Mouse (Mus musculus) olfactory bulb, adult 2 months (tissue): Measurements from ENCODE around the gene Sez6l. TPM values are rescaled to one million over a fixed set of nuclear protein-coding genes. Genes with fewer than 3 reads are reported as not detected.

Experiments
- H3K27ac ChIP-seq: fragments of 200-500 bp; 2 replicates; pipeline ENCODE4 v1.5.1; 2012; ENCODE audit warnings: low read depth, low read length; ENCODE audit not compliant: insufficient read depth
- H3K4me1 ChIP-seq: fragments of 200-500 bp; 2 replicates; pipeline ENCODE4 v1.6.1; 2012; ENCODE audit warnings: low read length; ENCODE audit not compliant: control insufficient read depth, insufficient read depth
- H3K4me3 ChIP-seq: fragments of 200-500 bp; 2 replicates; pipeline ENCODE4 v1.5.1; 2012; ENCODE audit warnings: mild to moderate bottlenecking, low read depth, low read length, moderate library complexity; ENCODE audit not compliant: insufficient read depth
- CTCF ChIP-seq: fragments of 200-500 bp; IDR thresholded peaks from 2 replicates; pipeline ENCODE4 v1.5.1; 2012; ENCODE audit warnings: low read depth, mild to moderate bottlenecking, low read length, moderate library complexity; ENCODE audit not compliant: insufficient read depth
- POLR2A ChIP-seq: fragments of 200-500 bp; IDR thresholded peaks from 2 replicates; pipeline ENCODE4 v1.6.1; 2012; ENCODE audit warnings: mild to moderate bottlenecking, low read depth, low read length, moderate library complexity; ENCODE audit not compliant: insufficient read depth
- WGBS: fragments of 180-500 bp; shearing (Covaris S2); methylation state at CpG from one replicate; pipeline ENCODE4 v1.1.7; 2018; 5-methylcytosine and 5-hydroxymethylcytosine counted together
- polyA plus RNA-seq: library from polyadenylated mRNA; stranded (reverse); fragments of >200 nt; gene quantifications from 2 replicates; pipeline ENCODE4 v1.2.4, GENCODE M21; 2012; ENCODE audit warnings: low replicate concordance; ENCODE audit not compliant: missing spikeins, insufficient read depth, insufficient read length

Gene Sez6l
- polyA plus RNA-seq, 1 experiment: not detected

DNA sequence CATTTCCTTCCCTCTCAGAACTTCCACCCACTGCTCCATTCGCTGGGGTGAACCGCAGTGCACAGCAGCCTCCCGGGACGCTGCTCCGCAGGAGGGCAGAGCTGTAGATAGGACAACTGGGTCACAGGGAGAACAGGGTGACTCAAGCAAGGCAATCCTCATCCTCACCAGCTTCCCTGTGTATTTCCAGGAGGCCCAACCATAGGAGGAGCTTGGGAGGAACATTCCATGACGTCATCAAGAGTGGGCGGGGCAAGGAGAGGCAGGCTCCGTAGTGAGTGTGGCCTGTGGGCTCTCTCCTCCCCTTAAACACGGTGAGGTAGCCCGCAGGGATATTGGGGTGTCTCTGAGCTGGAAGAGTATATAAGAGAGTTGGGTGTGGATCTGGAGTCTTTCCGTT, 83.5 kb downstream of the Sez6l start:
- Histone ChIP-seq H3K4me3 (no peak overlapping the region), H3K27ac (peak overlapping the region; percentile 49; the same call in 1 of the 2 replicates), H3K4me1 (peaks cover 41% of the 10 kb centered on the region)
- 17% methylated on average over 11 of the region's 11 CpGs for WGBS
- TF ChIP-seq POLR2A (no peak), CTCF (no peak)

DNA sequence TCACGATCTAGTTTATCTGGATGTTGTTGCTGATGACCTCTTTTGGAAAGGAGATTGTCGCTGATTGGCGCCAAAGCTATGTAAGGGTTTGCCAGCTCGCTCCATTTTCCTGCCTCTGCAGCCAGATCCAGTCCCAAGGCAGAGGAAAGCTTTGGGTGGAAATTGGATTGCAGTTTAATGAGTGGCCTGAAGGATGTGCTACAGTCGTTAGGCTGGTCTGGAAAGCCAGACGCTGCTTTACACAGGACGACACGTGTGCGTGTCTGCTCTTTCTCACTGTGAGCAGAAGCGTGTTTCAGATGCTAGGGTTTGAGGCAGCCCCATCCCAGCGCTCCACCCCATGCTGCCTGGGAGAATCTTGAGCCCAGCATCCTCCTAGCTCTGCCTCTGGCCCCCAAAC, 85.5 kb downstream of the Sez6l start:
- TF ChIP-seq CTCF (no peak), POLR2A (no peak)
- peaks cover 47% of the 10 kb centered on the region for H3K4me1 ChIP-seq
- WGBS: 57% methylated on average over 11 of the region's 11 CpGs
- no peak overlapping the region for H3K4me3 ChIP-seq
- no peak overlapping the region for H3K27ac ChIP-seq

DNA sequence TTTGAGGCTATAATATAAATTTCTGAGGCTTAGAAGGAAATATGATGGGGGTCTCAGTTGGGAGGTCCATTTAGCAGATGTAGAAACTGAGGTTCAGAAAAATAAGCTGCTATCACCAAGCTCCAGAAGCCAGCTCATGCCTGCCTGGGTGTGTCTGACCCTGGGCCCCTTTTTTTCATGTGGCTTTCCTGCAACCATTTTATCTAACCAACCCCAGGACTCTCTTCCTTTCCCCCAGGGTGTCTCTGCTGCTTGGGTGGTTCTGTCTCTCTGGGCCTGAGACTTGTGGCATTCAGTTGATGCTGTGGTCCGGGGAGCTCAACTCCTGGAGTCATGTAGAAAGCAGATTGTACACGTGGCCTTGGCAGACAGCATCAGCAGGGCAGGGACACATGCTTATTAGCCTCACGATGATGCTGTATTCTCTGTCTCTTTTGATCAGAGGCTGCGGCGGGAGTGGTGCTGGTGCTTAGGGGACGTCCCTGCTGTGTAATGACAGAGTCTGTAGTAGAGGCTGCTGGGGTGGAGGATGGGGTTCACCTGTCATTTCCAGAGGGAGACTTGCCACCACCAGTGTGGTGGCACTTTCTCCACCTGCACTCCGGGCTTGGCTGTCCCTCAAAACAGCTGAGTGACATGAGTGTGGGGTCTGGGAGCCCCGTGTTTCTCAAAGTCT, 88.7 kb downstream of the Sez6l start:
- Histone ChIP-seq H3K27ac (no peak overlapping the region), H3K4me3 (no peak overlapping the region), H3K4me1 (peaks cover 39% of the 10 kb centered on the region)
- WGBS: 34% methylated on average over 8 of the region's 8 CpGs
- TF ChIP-seq CTCF (no peak), POLR2A (no peak)

DNA sequence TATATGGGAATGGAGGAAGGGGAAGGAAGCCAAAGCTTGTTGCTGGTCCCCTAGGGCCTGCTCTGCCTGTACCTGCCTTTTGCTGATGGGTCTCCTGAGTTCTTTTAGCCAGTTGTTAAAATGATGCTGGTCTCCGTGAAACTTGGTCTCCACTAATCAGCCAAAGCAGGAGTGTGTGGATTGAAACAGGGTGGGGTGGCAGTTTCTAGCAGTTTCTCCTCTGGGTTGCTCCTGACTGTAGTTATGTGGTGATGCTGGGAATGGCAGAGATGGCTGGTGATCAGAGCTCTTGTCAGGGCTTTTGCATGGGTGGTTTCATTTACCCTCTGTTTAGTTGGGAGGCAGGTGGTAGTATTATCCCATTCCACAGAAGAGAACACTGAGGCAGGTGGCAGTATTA, 89.5 kb downstream of the Sez6l start:
- Histone ChIP-seq H3K27ac (no peak overlapping the region), H3K4me1 (peaks cover 39% of the 10 kb centered on the region), H3K4me3 (no peak overlapping the region)
- TF ChIP-seq CTCF (no peak), POLR2A (no peak)
- whole genome bisulfite sequencing: 94% methylated on average over 1 of the region's 1 CpGs

DNA sequence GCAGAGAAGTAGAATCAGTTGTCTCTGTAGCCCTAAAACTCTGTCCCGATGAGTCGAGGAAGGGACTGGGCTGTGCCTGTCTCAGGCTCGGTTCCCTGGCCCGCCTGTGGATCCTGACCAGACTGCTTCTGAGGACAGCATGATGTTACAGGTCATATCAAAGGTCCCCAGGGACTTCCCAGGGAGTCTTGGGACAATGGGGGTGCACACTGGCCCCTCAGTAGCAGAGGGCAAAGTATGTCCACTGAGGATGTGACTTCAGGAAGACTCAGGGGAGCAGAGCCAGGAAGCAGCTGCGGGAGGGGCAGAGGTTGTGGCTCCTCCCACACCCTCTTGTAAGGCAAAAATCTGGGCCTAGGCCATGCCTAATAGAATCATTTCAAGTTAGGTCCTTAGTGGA, 90.6 kb downstream of the Sez6l start:
- TF ChIP-seq CTCF (no peak), POLR2A (no peak)
- Histone ChIP-seq H3K4me1 (peaks cover 40% of the 10 kb centered on the region), H3K27ac (no peak overlapping the region), H3K4me3 (no peak overlapping the region)
- WGBS: 74% methylated on average over 5 of the region's 5 CpGs

DNA sequence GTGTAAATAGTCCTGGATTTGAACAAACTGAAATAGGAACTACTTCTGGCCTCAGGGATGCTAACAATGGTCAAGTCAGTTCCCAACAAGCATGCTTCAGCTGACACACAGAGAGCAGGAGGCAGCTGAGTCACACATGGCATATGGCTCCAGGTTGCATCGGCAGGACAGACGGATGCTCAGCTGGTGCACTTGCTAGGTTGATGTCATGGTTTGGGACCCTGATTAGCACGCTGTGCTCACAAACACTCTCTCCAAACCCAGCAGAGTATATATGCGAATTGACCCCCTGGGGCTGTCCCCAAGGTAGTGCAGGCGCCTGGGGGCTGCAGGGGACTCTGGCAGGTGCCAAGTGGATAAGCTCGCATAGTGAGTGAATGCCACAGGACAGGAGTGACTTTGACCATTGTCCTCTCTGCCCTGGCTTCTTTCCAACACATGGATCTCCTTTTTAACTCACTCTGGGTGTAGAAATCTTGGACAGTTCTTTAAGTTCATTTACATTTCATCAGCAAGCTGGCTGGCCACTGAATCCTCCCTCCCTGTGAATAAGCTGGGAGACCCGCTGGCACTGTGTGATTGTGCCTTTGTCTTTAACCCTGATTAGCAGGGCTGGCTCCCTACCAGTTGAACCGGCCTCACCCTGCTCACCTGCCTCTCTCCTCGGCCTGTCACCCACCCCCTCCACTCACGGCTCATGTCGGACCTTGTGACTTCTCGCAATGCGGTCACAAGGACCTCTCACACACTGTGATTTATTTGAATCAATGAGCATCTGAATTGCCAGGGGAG, 91.9 kb downstream of the Sez6l start:
- no peak overlapping the region for H3K27ac ChIP-seq
- TF ChIP-seq CTCF: no peak
- no peak for TF ChIP-seq POLR2A

DNA sequence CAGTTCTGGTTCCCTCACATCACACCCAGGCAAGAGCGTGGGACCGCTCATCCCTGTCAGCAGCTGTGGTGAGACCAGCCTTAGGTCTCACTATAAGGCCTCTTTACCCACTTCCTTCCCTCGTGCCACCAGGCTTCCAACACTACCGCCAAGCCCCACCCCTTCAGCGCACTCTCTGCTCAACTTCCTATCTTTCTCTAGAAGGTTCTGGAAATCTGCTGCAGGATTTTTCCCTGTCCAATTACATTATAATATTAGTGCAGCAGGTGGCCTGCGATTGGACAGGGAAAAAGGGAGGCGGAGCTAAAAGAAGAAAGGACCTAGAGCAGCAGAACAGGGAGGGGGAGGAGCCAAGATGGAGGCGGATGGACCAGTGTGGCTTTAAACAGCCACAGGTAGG, 94.0 kb downstream of the Sez6l start:
- Histone ChIP-seq H3K27ac (no peak overlapping the region), H3K4me3 (no peak overlapping the region), H3K4me1 (peaks cover 31% of the 10 kb centered on the region)
- 79% methylated on average over 8 of the region's 8 CpGs for WGBS
- TF ChIP-seq CTCF (no peak), POLR2A (no peak)

More for the DNA sequence above, 91.9 kb downstream of the Sez6l start:
- 63% methylated on average over 13 of the region's 13 CpGs for WGBS
- H3K4me1 ChIP-seq: peaks cover 36% of the 10 kb centered on the region
- H3K4me3 ChIP-seq: no peak overlapping the region

DNA sequence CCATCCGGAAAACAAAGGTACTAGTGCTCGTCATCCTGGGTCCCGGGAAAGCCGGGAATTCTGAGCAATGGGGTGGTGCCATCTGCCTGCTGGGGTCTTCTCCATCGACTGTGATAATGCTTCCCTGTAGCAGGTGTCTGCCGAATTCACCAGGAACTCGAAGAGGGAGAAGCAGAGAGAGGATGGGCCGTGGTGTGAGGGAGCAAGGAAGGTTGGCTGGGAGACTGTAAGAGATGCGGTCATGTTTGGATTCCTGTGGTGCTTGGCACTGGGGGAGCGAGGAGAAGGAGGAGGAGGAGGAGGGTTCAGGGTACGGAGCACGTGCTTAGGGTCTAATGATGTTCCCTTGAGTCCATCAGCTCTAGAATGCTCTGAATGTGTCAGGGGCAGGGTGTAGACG, 94.4 kb downstream of the Sez6l start:
- TF ChIP-seq CTCF: no peak
- no peak for TF ChIP-seq POLR2A
- WGBS: 40% methylated on average over 13 of the region's 13 CpGs
- peaks cover 33% of the 10 kb centered on the region for H3K4me1 ChIP-seq

DNA sequence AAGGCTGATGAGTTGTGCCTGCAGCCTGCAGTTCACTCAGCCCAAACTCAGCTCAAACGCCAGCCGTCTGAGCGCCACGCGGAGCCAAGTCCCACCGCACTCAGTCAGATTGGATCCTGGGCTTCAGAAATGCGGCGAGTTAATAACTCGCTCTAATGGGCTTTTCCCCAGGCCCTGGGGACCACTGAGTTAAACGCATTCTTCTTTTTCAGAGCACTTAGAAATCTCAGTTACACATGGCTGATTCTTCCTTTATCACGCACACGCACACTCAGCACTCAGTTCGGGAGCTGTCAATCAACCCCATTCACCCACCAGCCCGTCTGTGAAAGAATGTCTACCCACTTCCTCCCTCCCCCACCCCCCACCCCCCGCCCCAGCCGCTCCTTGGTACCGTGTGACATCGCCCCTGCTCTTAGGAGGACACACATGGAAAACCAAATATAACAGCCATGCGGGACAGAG, 95.0 kb downstream of the Sez6l start:
- 18% methylated on average over 19 of the region's 19 CpGs for WGBS
- Histone ChIP-seq H3K4me3 (no peak overlapping the region), H3K27ac (no peak overlapping the region), H3K4me1 (peaks cover 35% of the 10 kb centered on the region)
- no peak for TF ChIP-seq POLR2A
- TF ChIP-seq CTCF: no peak

More for the DNA sequence above, 94.4 kb downstream of the Sez6l start:
- Histone ChIP-seq H3K4me3 (no peak overlapping the region), H3K27ac (no peak overlapping the region)
